Mouse (Mus musculus) heart, postnatal 14 days (tissue): Measurements from ENCODE around the gene Ada. TPM values are rescaled to one million over a fixed set of nuclear protein-coding genes. Genes with fewer than 3 reads are reported as not detected.

Experiments used
- total RNA-seq, 2 experiments: library from RNA; stranded (reverse); gene quantifications; 2 replicates each; pipeline ENCODE4 v1.2.3; 2021

Gene Ada
- total RNA-seq, 2 experiments from 2014 or later = 1.2 to 3.2 TPM

Other genes starting within 250 kb of the Ada start
- under 1 TPM in 1 of 2 experiments, not detected in 1; 0.05 TPM for gene Hnf4a, start 243.4 kb downstream of the Ada start, total RNA-seq
- 10 to 100 TPM; 13.6 to 13.9 TPM for gene Ttpal, start 147.9 kb downstream of the Ada start, total RNA-seq
- 100 to 1,000 TPM; 360 to 363 TPM for gene Serinc3, start 105.1 kb downstream of the Ada start, total RNA-seq
- gene Pkig, start 91.9 kb downstream of the Ada start, total RNA-seq = 100 to 1,000 TPM; 183 to 188 TPM
- gene Ccn5, start 70.6 kb upstream of the Ada start, total RNA-seq = under 1 TPM; 0.29 to 0.88 TPM
- not detected for gene Kcnk15, start 103.4 kb upstream of the Ada start, total RNA-seq
- gene Rims4, start 168.4 kb upstream of the Ada start, total RNA-seq = under 1 TPM; 0.10 to 0.15 TPM
- gene Ywhab, start 244.7 kb upstream of the Ada start, total RNA-seq = 10 to 100 TPM; 93.5 to 98.0 TPM